Mouse (Mus musculus): ENCODE data around the gene Casp8. TPM values are rescaled to one million over a fixed set of nuclear protein-coding genes. Genes with fewer than 3 reads are reported as not detected.
"Not testable (repeated sequence)": the region's sequence is repeated elsewhere in the genome, so short reads cannot be mapped to it uniquely, and the experiment has no call there.

Casp8 gene
- 23.8 and 25.8 TPM in 2 replicates for polyA plus RNA-seq (2014; fragmentation: Nextera tagmentation; extraction: Ambion mirVana)

GRCm38 (mm10) chr1:58795291-58796058 is at the start of gene Casp8:
Casp8 (plus strand) TSS chr1:58795374.
- WGBS (ENCODE audit: insufficient replicate concordance): under 1% methylated on average over 42 of the region's 42 CpGs
- no peaks in the 10 kb centered on the region for H3K4me1 ChIP-seq (ENCODE audit: control insufficient read depth, insufficient read depth, low read length)
- H3K27ac ChIP-seq (ENCODE audit: low read depth, low read length): peak within 1 kb of the TSS; percentile 59
- peak within 1 kb of the TSS; percentile 72 for H3K4me3 ChIP-seq (ENCODE audit: low read depth, low read length)
- peak within 1 kb of the TSS; percentile 90 for H3K9ac ChIP-seq (ENCODE audit: low read depth, low read length)
- ATAC-seq (replicated peaks; ENCODE audit: insufficient number of reproducible peaks, low FRiP score, low TSS enrichment): peak; percentile 31; the same call in 1 of the 2 replicates
- no peaks in the 10 kb centered on the region for H3K27me3 ChIP-seq (ENCODE audit: control insufficient read depth, insufficient read depth, low read length)
- H3K36me3 ChIP-seq (ENCODE audit: control insufficient read depth, insufficient read depth, low read length): no peaks in the 10 kb centered on the region
- H3K4me2 ChIP-seq: peak within 1 kb of the TSS; percentile 86
- no peaks in the 10 kb centered on the region for H3K9me3 ChIP-seq (replicated peaks; ENCODE audit: control insufficient read depth, low read length)

GRCm38 (mm10) chr1:58746880-58747279 is 48.3 kb upstream of the Casp8 start:
- Histone ChIP-seq H3K9ac (ENCODE audit: low read depth, low read length) (no peak overlapping the region), H3K27ac (ENCODE audit: low read depth, low read length) (no peak overlapping the region), H3K4me2 (no peak overlapping the region), H3K36me3 (ENCODE audit: control insufficient read depth, insufficient read depth, low read length) (peaks cover 27% of the 10 kb centered on the region), H3K4me1 (ENCODE audit: control insufficient read depth, insufficient read depth, low read length) (no peaks in the 10 kb centered on the region), H3K9me3 (replicated peaks; ENCODE audit: control insufficient read depth, low read length) (no peaks in the 10 kb centered on the region), H3K4me3 (ENCODE audit: low read depth, low read length) (no peak overlapping the region), H3K27me3 (ENCODE audit: control insufficient read depth, insufficient read depth, low read length) (no peaks in the 10 kb centered on the region)
- ATAC-seq (replicated peaks; ENCODE audit: insufficient number of reproducible peaks, low FRiP score, low TSS enrichment): no peak
- 74% methylated on average over 9 of the region's 9 CpGs for WGBS (ENCODE audit: insufficient replicate concordance)

GRCm38 (mm10) chr1:58759451-58759850 is 35.7 kb upstream of the Casp8 start:
- WGBS (ENCODE audit: insufficient replicate concordance): 90% methylated on average over 3 of the region's 3 CpGs
- no peak overlapping the region for H3K4me2 ChIP-seq
- H3K27ac ChIP-seq (ENCODE audit: low read depth, low read length): no peak overlapping the region
- H3K4me1 ChIP-seq (ENCODE audit: control insufficient read depth, insufficient read depth, low read length): no peaks in the 10 kb centered on the region
- no peaks in the 10 kb centered on the region for H3K27me3 ChIP-seq (ENCODE audit: control insufficient read depth, insufficient read depth, low read length)
- peaks cover 11% of the 10 kb centered on the region; the same call in 1 of the 2 replicates for H3K36me3 ChIP-seq (ENCODE audit: control insufficient read depth, insufficient read depth, low read length)
- ATAC-seq (replicated peaks; ENCODE audit: insufficient number of reproducible peaks, low FRiP score, low TSS enrichment): no peak
- H3K4me3 ChIP-seq (ENCODE audit: low read depth, low read length): no peak overlapping the region
- H3K9ac ChIP-seq (ENCODE audit: low read depth, low read length): no peak overlapping the region
- no peaks in the 10 kb centered on the region for H3K9me3 ChIP-seq (replicated peaks; ENCODE audit: control insufficient read depth, low read length)

GRCm38 (mm10) chr1:58760581-58760980 is 34.6 kb upstream of the Casp8 start:
- Histone ChIP-seq H3K9me3 (replicated peaks; ENCODE audit: control insufficient read depth, low read length) (no peaks in the 10 kb centered on the region), H3K9ac (ENCODE audit: low read depth, low read length) (no peak overlapping the region), H3K4me1 (ENCODE audit: control insufficient read depth, insufficient read depth, low read length) (no peaks in the 10 kb centered on the region), H3K36me3 (ENCODE audit: control insufficient read depth, insufficient read depth, low read length) (peaks cover 5% of the 10 kb centered on the region; the same call in 1 of the 2 replicates), H3K4me2 (no peak overlapping the region), H3K27ac (ENCODE audit: low read depth, low read length) (no peak overlapping the region), H3K27me3 (ENCODE audit: control insufficient read depth, insufficient read depth, low read length) (no peaks in the 10 kb centered on the region), H3K4me3 (ENCODE audit: low read depth, low read length) (no peak overlapping the region)
- whole genome bisulfite sequencing (ENCODE audit: insufficient replicate concordance): 62% methylated on average over 1 of the region's 1 CpGs
- no peak for ATAC-seq (replicated peaks; ENCODE audit: insufficient number of reproducible peaks, low FRiP score, low TSS enrichment)

GRCm38 (mm10) chr1:58761391-58762275 is 33.5 kb upstream of the Casp8 start:
- H3K4me1 ChIP-seq (ENCODE audit: control insufficient read depth, insufficient read depth, low read length); H3K36me3 ChIP-seq (ENCODE audit: control insufficient read depth, insufficient read depth, low read length); ATAC-seq (replicated peaks; ENCODE audit: insufficient number of reproducible peaks, low FRiP score, low TSS enrichment); H3K27ac ChIP-seq (ENCODE audit: low read depth, low read length); H3K4me3 ChIP-seq (ENCODE audit: low read depth, low read length); H3K4me2 ChIP-seq; H3K9me3 ChIP-seq (replicated peaks; ENCODE audit: control insufficient read depth, low read length); H3K27me3 ChIP-seq (ENCODE audit: control insufficient read depth, insufficient read depth, low read length); H3K9ac ChIP-seq (ENCODE audit: low read depth, low read length): not testable (repeated sequence)
- 76% methylated on average over 5 of the region's 5 CpGs for WGBS (ENCODE audit: insufficient replicate concordance)

- Histone ChIP-seq H3K4me1 (ENCODE audit: control insufficient read depth, insufficient read depth, low read length) (no peaks in the 10 kb centered on the region), H3K4me3 (ENCODE audit: low read depth, low read length) (no peak overlapping the region), H3K27ac (ENCODE audit: low read depth, low read length) (no peak overlapping the region), H3K27me3 (ENCODE audit: control insufficient read depth, insufficient read depth, low read length) (no peaks in the 10 kb centered on the region), H3K9ac (ENCODE audit: low read depth, low read length) (no peak overlapping the region), H3K4me2 (no peak overlapping the region), H3K36me3 (ENCODE audit: control insufficient read depth, insufficient read depth, low read length) (0 out of 2 replicates have a peak, but pooled peaks cover 2% of the 10 kb centered on the region), H3K9me3 (replicated peaks; ENCODE audit: control insufficient read depth, low read length) (no peaks in the 10 kb centered on the region)
- 74% methylated on average over 5 of the region's 5 CpGs for WGBS (ENCODE audit: insufficient replicate concordance)
- ATAC-seq (replicated peaks; ENCODE audit: insufficient number of reproducible peaks, low FRiP score, low TSS enrichment): no peak
These were observed 32.6 kb upstream of the Casp8 start for GRCm38 (mm10) chr1:58762576-58762975.

GRCm38 (mm10) chr1:58766446-58766845 is 28.7 kb upstream of the Casp8 start:
- not testable (repeated sequence) for H3K4me3 ChIP-seq (ENCODE audit: low read depth, low read length); ATAC-seq (replicated peaks; ENCODE audit: insufficient number of reproducible peaks, low FRiP score, low TSS enrichment); H3K9ac ChIP-seq (ENCODE audit: low read depth, low read length); H3K4me1 ChIP-seq (ENCODE audit: control insufficient read depth, insufficient read depth, low read length); H3K27ac ChIP-seq (ENCODE audit: low read depth, low read length); H3K4me2 ChIP-seq; H3K9me3 ChIP-seq (replicated peaks; ENCODE audit: control insufficient read depth, low read length); H3K27me3 ChIP-seq (ENCODE audit: control insufficient read depth, insufficient read depth, low read length); H3K36me3 ChIP-seq (ENCODE audit: control insufficient read depth, insufficient read depth, low read length)
- 84% methylated on average over 4 of the region's 4 CpGs for WGBS (ENCODE audit: insufficient replicate concordance)

- no peak overlapping the region for H3K4me2 ChIP-seq
- no peaks in the 10 kb centered on the region for H3K27me3 ChIP-seq (ENCODE audit: control insufficient read depth, insufficient read depth, low read length)
- no peak overlapping the region for H3K27ac ChIP-seq (ENCODE audit: low read depth, low read length)
- H3K4me1 ChIP-seq (ENCODE audit: control insufficient read depth, insufficient read depth, low read length): no peaks in the 10 kb centered on the region
- no peaks in the 10 kb centered on the region for H3K36me3 ChIP-seq (ENCODE audit: control insufficient read depth, insufficient read depth, low read length)
- ATAC-seq (replicated peaks; ENCODE audit: insufficient number of reproducible peaks, low FRiP score, low TSS enrichment): no peak
- no peak overlapping the region for H3K4me3 ChIP-seq (ENCODE audit: low read depth, low read length)
- H3K9me3 ChIP-seq (replicated peaks; ENCODE audit: control insufficient read depth, low read length): no peaks in the 10 kb centered on the region
- no peak overlapping the region for H3K9ac ChIP-seq (ENCODE audit: low read depth, low read length)
These were observed 26.0 kb upstream of the Casp8 start for GRCm38 (mm10) chr1:58769136-58769535.

All from heart, embryonic 11.5 days (tissue).